Mouse (Mus musculus) CD8-positive naive resting alpha-beta T cell, adult 2 months (primary cell): ENCODE measurements at regions not wholly inside any gene's neighbourhood (a gene's known extent, or its start where the extent isn't known, plus 50 kb on each side); places are given as distances from the start of the nearest gene placed in this dataset.
A peak's percentile ranks its signal among the peaks of the same experiment; 100 is the strongest.

Experiments used
- DNase-seq, 2 experiments: peaks; one replicate each; pipeline ENCODE4 v3.0.0; 2022; ENCODE audit warnings: low read depth in 2 of 2, low spot score in 2 of 2

DNA sequence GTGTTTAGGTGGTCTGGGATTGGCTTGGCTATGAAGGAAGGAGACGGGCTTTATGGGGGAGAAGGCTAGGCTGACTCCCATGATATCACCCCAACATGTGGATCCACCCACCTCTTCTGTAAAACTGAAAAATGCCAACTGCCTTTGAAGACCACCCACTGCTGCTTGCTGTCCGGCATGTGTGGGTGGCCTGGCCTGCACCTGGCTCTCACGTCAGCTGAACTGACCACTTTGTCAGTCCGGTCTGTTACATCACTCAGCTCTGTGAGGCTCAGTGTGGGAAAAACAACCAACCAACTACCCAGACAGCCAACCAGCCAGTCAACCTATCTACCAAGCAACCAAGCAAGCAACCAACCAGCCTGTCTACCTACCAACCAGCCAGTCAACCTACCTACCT lies 305.5 kb downstream of the Tbc1d1 start:
- no peak for DNase-seq

DNA sequence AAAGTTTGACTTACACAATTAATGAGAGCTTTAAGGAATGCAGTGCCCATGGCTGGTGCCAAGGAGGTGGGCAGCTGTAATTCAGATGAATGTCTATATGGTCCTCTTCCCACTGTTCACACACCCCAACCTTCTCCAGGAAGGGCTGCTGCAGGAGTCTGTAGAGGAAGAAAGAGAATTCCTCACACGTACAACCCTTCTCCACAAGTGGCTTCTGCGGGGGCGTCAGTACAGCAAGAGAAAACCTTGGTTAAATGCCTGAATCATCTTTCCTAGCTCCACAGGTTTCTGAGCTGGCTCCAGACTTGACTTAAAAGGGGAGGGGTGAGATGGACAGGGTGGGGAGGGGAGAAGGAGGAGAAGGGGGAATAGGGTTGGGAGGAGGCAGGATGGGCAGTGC lies 306.3 kb downstream of the Tbc1d1 start:
- no peak for DNase-seq

DNA sequence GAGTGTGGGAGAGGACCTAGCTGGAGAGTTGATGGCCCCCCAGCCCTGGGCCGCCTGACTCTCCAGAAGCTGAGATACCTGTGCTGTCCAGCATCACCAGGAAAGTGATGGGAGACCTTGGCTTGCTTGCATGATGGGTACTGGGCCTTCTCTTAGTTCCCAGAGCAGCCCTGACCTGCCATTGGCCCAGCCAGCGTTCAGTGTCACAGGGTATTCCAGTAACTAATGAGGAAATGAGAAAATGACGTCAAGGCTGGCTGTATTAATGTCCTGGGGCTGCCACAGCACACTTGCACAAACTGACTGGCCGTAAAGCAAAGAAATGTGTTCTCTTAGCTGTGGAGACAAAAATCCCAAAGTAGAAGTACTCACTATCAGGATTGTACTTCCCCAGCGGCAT lies 307.5 kb downstream of the Tbc1d1 start:
- no peak for DNase-seq

- no peak for DNase-seq
Observed at GRCm38 (mm10) chr5:64466320-64466719, 310.2 kb downstream of the Tbc1d1 start.

- no peak for DNase-seq
Observed at GRCm38 (mm10) chr5:64467856-64468255, 311.8 kb downstream of the Tbc1d1 start.

GRCm38 (mm10) chr5:64468307-64468706 lies 312.2 kb downstream of the Tbc1d1 start:
- DNase-seq = no peak

- DNase-seq = no peak
Observed at GRCm38 (mm10) chr5:64472008-64472407, 315.9 kb downstream of the Tbc1d1 start.

DNA sequence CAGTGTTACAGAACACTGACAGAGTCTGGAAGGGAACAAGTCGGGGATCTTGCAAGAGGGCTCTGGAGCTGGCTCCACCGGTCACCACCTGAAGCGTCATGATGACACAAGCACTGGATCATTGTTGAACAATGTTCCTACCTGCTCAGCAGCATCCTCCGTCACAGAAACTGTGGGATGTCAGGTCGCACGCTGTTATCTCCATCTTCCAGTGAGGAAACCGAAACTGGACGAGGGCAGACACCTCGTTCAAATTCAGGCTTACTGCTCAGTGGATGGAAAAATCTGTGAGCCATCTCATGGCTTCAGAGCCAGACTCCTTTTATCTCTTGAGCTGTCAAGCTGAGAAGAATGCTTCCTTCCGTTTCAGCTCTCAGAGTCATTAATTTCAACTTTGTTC lies 316.3 kb downstream of the Tbc1d1 start:
- no peak for DNase-seq

DNA sequence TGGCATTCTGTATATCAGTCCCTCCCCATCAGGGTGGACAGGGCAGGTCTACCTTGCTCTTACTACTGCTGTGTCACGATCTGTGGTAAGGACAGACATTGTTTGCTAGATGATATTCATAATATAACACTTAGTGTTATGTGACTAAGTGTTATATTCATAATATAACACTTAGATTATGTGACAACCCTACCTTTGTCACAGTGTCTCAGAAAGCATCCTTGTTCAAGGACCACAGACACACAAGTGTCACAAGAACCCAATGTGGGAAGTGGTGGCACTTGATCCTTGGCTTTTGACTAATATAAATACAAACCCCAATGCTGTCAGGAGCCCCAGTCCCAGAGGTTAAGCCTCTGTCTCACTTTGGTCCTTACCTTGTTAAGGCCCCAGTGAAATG lies 318.8 kb downstream of the Tbc1d1 start:
- no peak for DNase-seq

- no peak for DNase-seq
Observed at GRCm38 (mm10) chr5:64475736-64476519, 319.8 kb downstream of the Tbc1d1 start.

GRCm38 (mm10) chr5:64476641-64477369 lies 320.7 kb downstream of the Tbc1d1 start:
- DNase-seq = no peak

DNA sequence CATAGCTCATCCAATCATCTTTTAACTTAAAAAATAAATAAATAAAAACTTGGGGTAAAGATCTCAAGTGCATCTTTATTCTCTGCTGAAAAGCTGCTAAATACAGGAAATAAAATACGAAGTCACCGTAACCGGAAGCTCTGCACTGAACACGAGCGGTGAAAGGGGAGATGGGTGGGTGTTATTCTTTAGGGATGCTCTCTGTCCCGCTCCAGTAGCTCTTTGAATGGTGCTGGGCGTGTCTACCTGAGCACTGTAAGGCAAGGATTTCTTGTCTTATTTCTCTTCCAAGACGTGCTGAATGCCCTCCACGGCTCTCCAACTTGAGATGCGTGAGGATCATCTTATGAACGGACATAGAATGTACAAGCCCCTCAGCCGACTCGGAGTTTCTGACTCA lies 322.0 kb downstream of the Tbc1d1 start:
- DNase-seq = no peak

GRCm38 (mm10) chr5:64478599-64479214 lies 322.6 kb downstream of the Tbc1d1 start:
- DNase-seq = peak in 1 of 2 experiments; percentile 44

- no peak for DNase-seq
Observed at GRCm38 (mm10) chr5:64479315-64479714, 323.2 kb downstream of the Tbc1d1 start.

- DNase-seq = no peak
Observed at GRCm38 (mm10) chr5:64485043-64485442, 318.1 kb upstream of the Klf3 start.

- DNase-seq = peak; percentile 29 to 36
Observed at GRCm38 (mm10) chr5:64485856-64486255, 317.3 kb upstream of the Klf3 start.

DNA sequence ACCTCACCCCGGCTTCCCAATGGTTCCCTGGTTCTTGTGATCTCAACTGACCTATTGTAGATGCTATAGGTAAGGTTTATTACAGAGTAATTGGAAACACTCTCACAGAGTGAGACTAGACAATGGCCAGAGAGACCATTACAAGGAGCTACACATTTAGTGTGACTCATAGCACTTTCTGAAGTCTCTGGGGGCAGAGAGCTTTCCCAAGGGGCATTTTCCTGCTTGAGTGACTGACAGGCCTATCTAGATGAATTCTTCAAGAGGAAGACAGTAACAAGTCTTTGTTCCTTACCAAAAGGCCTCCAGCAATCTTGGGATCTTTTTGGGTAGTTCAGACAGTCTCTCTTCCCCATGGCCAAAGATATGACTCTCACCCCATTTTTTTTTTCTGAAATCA lies 316.4 kb upstream of the Klf3 start:
- DNase-seq = no peak

GRCm38 (mm10) chr5:64487698-64488398 lies 315.3 kb upstream of the Klf3 start:
- peak; percentile 71 to 74 for DNase-seq

DNA sequence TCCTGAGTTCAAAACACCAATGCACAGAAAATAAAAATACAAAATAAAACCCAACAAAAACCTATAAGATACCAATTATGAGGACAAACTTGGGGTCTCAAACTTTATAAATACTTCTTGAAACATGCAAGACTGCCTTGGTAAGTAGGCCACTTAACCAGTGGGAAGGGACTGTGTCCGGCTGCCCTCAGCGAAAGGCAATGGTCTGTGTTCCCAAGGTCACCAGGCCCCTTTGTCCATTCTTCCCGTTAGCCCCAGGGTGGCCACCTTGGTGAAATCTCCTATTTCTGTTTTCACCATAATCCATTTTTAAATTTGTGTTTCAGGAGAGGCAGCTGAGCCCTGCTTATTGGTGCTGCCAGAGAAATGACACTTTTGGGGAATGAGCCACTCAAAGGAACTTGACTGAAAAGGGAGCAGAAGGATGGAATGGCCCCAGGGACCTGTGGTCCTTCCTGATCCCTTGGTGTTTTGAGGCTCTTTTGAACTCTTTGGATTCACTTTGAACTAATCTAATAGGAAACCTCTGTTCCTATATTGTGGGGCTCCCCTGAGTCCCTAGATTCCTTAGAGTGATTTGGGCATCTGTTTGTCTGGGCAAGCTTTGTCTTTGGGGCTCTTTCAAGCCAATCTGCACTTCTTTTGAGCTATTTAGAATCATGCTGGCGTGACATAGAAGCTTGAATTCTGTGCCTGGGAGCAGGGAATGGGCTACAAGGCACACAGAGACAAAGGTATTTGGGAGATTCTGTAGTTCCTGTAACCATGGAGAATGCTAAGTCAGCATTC lies 313.3 kb upstream of the Klf3 start:
- no peak for DNase-seq

DNA sequence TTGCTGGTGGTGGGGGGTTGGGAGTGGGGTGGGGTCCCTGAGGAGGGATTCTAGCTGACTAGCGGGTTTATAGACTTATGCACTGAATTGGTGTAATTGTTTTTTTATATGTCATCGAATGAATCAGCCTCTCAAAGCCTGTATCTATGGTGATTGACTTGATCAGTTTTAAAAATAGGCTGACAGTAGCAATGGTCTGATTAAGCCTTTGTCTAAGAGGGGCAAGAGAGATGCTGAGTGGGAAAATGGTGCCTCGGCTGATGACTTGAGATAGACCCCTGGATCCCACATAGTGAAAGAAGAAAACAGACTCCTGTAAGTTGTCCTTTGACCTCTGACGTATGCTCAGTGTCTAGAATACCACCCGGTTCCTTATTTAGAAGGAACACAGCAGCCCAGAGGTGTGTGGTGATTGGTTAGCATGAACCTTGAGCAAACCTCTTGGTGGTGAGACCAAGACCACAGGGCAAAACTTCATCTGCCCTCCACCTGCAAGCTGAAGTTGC lies 312.7 kb upstream of the Klf3 start:
- DNase-seq = peak in 1 of 2 experiments; percentile 34

DNA sequence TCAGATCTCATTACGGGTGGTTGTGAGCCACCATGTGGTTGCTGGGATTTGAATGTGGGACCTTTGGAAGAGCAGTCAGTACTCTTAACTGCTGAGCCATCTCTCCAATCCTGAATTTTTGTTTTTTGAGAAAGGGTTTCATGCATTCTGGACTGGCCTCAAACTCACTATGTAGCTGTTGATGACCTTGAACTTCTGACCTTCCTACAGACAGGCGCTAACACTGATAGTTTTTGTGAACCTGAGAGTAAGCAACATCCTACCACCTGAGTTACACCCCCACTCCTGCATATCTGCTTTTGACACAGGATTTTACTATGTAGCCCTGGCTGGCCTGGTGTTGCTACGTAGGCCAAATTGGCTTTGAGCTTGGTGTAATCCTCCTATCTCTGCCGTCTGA lies 308.8 kb upstream of the Klf3 start:
- DNase-seq = no peak
